Mouse (Mus musculus) right cerebral cortex, postnatal 36 days (tissue): ENCODE results near the gene Fndc3b.
A peak's percentile ranks its signal among the peaks of the same experiment; 100 is the strongest.

Experiments
- DNase-seq, 2 experiments: peaks; one replicate each; pipeline ENCODE4 v3.0.0; 2022; ENCODE audit warnings: low spot score in 2 of 2, mixed read lengths in 1 of 2

Gene Fndc3b

DNA sequence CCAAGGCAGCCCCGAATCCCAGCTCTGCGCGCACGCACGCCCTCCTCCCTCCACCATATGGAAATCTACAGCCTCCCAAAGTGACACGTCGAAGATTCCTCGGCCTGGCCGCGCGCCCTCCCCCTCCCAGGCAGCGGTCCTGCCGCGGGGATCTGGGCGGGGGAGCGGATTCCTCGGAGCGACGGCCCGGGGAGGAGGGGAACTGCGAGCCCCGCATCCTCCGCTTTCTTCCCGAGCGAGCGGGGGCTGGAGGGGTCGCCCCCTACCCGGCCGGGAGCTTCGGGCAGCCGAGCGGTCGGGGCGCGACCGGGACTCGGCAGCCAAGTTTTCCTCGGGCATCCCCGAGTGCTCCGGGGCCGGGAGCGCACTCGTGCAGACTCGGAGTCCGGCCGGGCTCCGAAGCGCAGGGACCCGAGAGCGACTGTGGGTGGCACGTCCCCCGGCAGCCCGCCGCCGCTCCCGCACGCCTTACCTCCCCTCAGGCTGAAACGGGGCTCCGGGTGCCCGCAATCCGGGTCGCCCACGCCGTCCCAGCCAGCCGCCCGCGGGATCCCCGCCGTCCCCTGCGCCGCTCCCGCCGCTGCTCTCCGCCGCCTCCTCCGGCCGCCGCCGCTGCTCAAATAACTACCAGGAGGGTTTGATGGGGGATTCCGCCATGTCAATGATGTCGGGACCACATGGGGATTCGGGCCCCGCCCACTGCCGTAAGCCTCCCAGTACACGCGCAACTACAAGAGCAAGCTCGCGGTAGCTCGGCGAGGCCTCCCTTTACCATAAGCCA lies at the start of gene Fndc3b:
Gene Fndc3b (minus strand): TSS at position 660 of the 781 bp plus-strand sequence.
- peak; percentile 93 to 95 for DNase-seq

- DNase-seq = no peak
Observed at GRCm38 (mm10) chr3:27760278-27760677, 49.2 kb upstream of the Fndc3b start.

DNA sequence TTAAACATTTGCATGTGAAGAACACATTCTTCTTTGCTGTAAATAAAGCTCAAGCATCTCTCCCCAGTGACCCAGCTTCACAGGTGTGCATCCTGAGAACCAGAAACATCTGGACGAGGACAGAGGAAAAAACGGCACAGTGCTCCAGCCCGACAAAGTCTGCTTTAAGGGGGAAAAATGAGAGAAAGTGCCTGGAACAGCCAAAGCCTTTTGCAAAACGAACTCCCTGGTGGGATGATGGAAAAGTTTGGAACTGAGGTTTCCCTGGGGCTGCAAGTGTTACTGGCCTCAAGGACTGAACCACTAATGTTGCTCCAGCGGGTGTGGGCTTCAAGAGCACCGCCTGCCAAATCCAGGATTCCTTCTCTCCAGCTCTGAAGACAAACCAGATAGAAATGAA lies 47.9 kb upstream of the Fndc3b start:
- no peak for DNase-seq

GRCm38 (mm10) chr3:27751657-27752056 lies 40.5 kb upstream of the Fndc3b start:
- no peak for DNase-seq

- DNase-seq = no peak
Observed at GRCm38 (mm10) chr3:27751156-27751555, 40.0 kb upstream of the Fndc3b start.

DNA sequence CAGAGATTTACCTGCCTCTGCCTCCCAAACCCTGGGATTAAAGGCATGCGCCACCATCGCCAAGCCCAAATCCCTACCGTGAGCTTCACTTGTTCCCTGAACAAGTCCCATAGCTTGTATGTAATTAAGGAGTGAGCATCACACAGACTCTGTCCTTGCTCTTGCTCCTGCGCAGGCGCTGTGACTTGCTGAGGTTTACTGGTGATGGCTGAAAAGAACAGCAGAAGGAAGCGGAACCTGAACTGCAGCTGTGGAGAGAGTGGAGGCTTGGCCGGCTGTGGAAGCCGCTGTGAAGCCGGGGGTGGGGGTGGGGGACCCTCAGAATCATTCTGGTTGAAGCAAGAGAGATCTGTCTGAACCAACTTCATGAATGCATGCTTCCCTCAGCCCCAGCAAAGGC lies 34.5 kb upstream of the Fndc3b start:
- DNase-seq = no peak

DNA sequence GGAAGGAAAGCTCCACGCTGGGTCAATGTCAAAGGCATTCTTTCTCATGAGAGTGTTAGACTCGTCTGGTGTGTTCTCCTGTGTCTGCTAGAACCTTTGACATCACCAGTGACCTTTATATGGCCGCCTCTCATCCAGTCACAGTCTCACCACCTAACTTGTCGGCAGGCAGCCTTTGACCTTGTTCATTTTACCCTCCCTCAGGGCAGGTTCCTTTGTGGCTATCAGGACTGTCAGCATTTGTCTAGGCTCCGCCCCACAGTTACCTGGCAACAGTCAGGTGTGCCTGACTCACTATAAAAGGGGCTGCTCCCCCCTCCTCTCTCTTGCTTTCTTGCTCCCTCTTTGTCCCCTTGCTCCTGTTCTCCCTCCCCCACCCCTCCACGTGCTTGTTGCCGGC lies 33.6 kb upstream of the Fndc3b start:
- DNase-seq = no peak

- DNase-seq = no peak
Observed at GRCm38 (mm10) chr3:27743271-27744145, 32.4 kb upstream of the Fndc3b start.

DNA sequence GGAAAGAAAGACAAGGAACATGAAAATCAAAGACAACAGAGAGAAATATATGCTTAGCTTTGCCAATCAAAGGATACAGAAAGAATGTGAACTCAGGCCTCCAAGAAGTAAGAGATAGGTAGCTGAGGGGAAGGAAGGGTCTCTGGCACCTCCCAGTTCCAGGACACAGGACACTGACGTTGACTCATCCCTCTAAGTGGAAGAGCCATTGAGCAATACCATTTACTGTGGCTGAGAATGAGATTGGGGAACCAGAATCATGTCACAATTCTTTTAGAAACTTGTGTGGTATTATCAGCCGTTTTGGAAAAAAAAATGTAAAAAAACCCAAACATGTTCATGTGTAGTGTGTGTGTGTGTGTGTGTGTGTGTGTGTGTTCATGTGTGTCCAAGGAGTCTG lies 31.0 kb upstream of the Fndc3b start:
- no peak for DNase-seq

GRCm38 (mm10) chr3:27740136-27740535 lies 29.0 kb upstream of the Fndc3b start:
- DNase-seq = no peak

GRCm38 (mm10) chr3:27736180-27736579 lies 25.1 kb upstream of the Fndc3b start:
- DNase-seq = no peak

- no peak for DNase-seq
Observed at GRCm38 (mm10) chr3:27735113-27735512, 24.0 kb upstream of the Fndc3b start.

- DNase-seq = no peak
Observed at GRCm38 (mm10) chr3:27728798-27729782, 18.0 kb upstream of the Fndc3b start.

GRCm38 (mm10) chr3:27728176-27728575 lies 17.1 kb upstream of the Fndc3b start:
- no peak for DNase-seq

- no peak for DNase-seq
Observed at GRCm38 (mm10) chr3:27725752-27726151, 14.6 kb upstream of the Fndc3b start.

- no peak for DNase-seq
Observed at GRCm38 (mm10) chr3:27724208-27724607, 13.1 kb upstream of the Fndc3b start.

GRCm38 (mm10) chr3:27718829-27719365 lies 7.8 kb upstream of the Fndc3b start:
- no peak for DNase-seq

DNA sequence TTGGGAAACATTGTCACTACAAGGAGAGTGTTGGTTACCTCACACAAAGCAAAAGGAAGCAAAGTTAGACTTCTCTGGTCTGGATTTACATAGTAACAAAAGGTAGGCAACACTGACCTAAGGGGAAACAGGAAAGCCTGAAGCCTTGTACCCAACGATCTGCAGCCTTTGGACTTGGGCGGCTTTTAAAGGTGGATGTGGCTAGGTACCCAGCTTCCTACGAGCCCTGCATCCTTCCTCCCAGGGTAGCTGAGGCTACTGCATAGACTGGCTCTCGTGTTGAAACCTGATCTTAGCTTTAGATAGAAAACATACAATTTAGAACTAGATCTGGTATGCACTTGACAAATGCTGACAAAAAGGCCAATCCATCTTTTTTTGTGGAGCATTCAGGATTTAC lies 2.9 kb upstream of the Fndc3b start:
- no peak for DNase-seq

GRCm38 (mm10) chr3:27712421-27712820 lies 1.3 kb upstream of the Fndc3b start:
- DNase-seq = no peak

DNA sequence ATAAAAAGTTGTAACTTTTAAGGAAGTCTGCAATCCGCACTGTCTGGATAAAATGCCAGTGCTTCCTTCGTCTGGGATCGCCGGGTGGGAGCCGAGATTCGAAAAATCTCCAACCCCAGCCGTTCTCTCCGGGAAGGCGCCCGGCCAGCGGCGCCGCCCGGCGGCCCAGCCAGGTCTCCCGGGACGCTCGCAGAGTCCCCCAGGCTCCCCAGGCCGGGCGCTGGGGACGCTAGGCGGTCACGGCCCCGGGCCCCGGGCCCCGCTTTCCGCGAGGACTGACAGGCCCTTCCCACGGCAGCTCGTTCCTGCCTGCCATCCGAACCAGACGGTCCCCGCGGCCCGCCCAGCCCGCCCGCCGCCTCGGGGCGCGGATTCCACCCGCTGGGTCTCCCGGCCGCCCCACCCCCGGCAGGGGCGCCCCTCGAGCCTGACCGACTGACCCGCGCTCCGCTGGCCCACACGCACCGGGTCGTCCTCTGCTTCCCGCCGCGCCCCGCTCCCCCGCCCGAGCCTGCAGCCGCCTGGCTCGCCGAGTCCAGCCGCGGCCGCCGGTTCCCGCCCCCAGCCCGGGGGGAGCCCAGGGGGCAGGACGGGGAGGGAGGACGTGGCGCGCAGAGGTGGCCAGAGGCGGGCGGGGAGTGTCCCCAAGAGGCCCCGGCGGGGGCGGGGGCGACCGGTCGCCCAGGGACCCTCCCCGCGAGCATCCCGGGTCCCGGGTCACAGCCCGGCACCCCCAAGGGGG lies 1.0 kb downstream of the Fndc3b start:
- no peak for DNase-seq
